Comparison of ENCODE assay signal across 8 mouse cellular contexts in the genomic region with DNA sequence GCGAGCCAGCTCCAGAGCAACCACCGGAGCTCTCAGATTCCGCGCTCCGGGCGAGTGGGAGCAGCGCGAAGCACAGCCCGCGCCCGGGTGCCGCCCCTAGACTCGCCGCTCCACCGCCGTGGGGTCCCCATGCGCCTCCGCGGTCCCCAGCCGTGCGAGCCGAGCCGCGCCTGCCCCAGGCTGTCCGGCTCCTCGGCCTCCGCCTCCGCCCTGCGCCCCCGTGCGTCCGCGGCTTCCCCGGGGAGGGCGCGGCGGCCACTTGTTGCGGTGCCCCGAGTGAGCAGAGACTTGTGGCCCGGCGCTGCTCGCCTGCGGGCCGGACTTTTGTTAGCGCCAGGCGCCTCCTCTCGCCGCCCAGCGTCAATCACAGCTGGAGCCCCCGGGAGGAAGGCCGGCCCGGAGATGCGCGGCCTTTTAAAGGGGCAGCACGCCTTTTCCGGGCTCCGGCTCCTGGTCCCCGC. TPM values are rescaled to one million over a fixed set of nuclear protein-coding genes. Genes with fewer than 3 reads are reported as not detected.
A peak's percentile ranks its signal among the peaks of the same experiment; 100 is the strongest.
DNase-seq lines count a peak whose midpoint lies in the region; ATAC-seq lines count a peak whose summit lies in the region.

Fbxl7 (minus strand) TSS at position 330 of the 461 bp plus-strand sequence.

- peak within 1 kb of the TSS; percentile 86 for H3K4me3 ChIP-seq in lung, embryonic 15.5 days

- DNase-seq in Muller cell, postnatal 12 days (ENCODE audit: inconsistent ontology term) = peak; percentile 94
- DNase-seq in cerebellum, adult 8-10 months = peak; percentile 16
- peak; percentile 78 for DNase-seq in forelimb bud, embryonic 11.5 days (ENCODE audit: low read depth, low spot score)
- peak; percentile 88 to 90 for DNase-seq in heart, postnatal 36 days
- DNase-seq in layer of hippocampus, adult 8-10 months (ENCODE audit: low spot score in 2 of 2) = peak; percentile 32 to 50
- peak; percentile 92 for DNase-seq in retina, postnatal 1 day
- peak; percentile 76 to 82 for DNase-seq in urinary bladder, postnatal 4 days (ENCODE audit: low spot score in 2 of 2)

- no peaks in the 10 kb centered on the region for H3K27me3 ChIP-seq in lung, embryonic 15.5 days

- H3K4me1 ChIP-seq in lung, embryonic 15.5 days = peaks cover 10% of the 10 kb centered on the region

- H3K9me3 ChIP-seq in lung, embryonic 15.5 days = no peaks in the 10 kb centered on the region

- intact Hi-C loops in heart, postnatal 36 days (cut with DNase I) = loop anchor here (1.0 to 10.0 kb wide), 5 partner anchors 190 to 910 kb away; partner anchors contain the start of gene Zfp622

- peak within 1 kb of the TSS; percentile 97 for H3K27ac ChIP-seq in lung, embryonic 15.5 days

- H3K36me3 ChIP-seq in lung, embryonic 15.5 days = no peaks in the 10 kb centered on the region

- peak within 1 kb of the TSS; percentile 76 for H3K4me2 ChIP-seq in lung, embryonic 15.5 days

- peak; percentile 89 for ATAC-seq in lung, embryonic 15.5 days (ENCODE audit: borderline replicate concordance, extremely low read depth, low FRiP score, low TSS enrichment)

- under 1% methylated on average over 44 of the region's 58 CpGs for WGBS in lung, embryonic 15.5 days

- H3K9ac ChIP-seq in lung, embryonic 15.5 days = peak within 1 kb of the TSS; percentile 76

RNA-seq across cellular contexts. Expression of gene Fbxl7, which starts in this region (rescaled TPM):
- 1 to 10 TPM; 3.0 to 3.1 TPM for total RNA-seq in heart, postnatal 36 days (2021)
- 1 to 10 TPM; 4.9 to 7.9 (median 5.9) TPM for total RNA-seq in layer of hippocampus, adult 8-10 months (2022)
- polyA plus RNA-seq in lung, embryonic 15.5 days (2015; fragmentation: Nextera tagmentation; extraction: Ambion mirVana) = 14.1 and 15.6 TPM in 2 replicates

Comparison
In these comparisons a context has a peak if more than half of its experiments do, and no peak if none do; other contexts are left out.
1. Peak in every context shown above with its lines: DNase-seq, ATAC-seq, H3K4me3 ChIP-seq and H3K27ac ChIP-seq.
2. DNase-seq: peak in every context shown above with its lines; median percentile 94 in Muller cell, postnatal 12 days; 92 in retina, postnatal 1 day; 89 in heart, postnatal 36 days; 79 in urinary bladder, postnatal 4 days; 78 in forelimb bud, embryonic 11.5 days; 41 in layer of hippocampus, adult 8-10 months; 16 in cerebellum, adult 8-10 months.